Mouse (Mus musculus): Measurements from ENCODE around the gene Gm37240. TPM values are rescaled to one million over a fixed set of nuclear protein-coding genes. Genes with fewer than 3 reads are reported as not detected.
A peak's percentile ranks its signal among the peaks of the same experiment; 100 is the strongest.

The Gm37240 gene
- polyA plus RNA-seq, 1 experiment, result not detected

DNA sequence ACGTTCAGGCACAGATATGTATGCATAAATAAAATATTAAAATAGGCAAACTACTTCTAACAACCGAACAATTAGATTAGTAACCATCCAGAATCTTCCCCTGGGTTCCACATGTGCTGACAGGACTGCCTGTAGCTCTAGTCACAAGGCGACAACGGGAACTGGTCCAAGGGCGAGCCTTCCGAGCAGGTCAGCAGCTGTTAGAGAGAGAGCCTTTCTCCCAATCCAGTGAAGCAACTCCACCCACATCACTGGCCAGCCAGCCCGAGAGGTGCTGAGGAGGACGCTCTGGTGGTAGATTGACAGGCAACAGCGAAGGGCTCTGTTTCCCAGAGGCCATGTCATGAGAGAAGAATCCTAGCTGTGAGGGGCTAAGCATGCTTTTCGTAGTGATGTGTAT, 1178.8 kb downstream of the Gm37240 start:
- Histone ChIP-seq H3K27ac (replicated peaks; ENCODE audit: low read depth, low read length) (no peak overlapping the region), H3K4me3 (ENCODE audit: insufficient read depth, low read depth, low read length) (no peak overlapping the region), H3K4me1 (ENCODE audit: control insufficient read depth, insufficient read depth, insufficient read length, low read length) (no peaks in the 10 kb centered on the region)

GRCm38 (mm10) chr3:84705224-84705623, 1182.1 kb downstream of the Gm37240 start:
- H3K4me1 ChIP-seq (ENCODE audit: control insufficient read depth, insufficient read depth, insufficient read length, low read length), result no peaks in the 10 kb centered on the region
- no peak overlapping the region for H3K27ac ChIP-seq (replicated peaks; ENCODE audit: low read depth, low read length)
- no peak overlapping the region for H3K4me3 ChIP-seq (ENCODE audit: insufficient read depth, low read depth, low read length)

GRCm38 (mm10) chr3:84703083-84703810, 1184.1 kb downstream of the Gm37240 start:
- no peaks in the 10 kb centered on the region for H3K4me1 ChIP-seq (ENCODE audit: control insufficient read depth, insufficient read depth, insufficient read length, low read length)
- H3K27ac ChIP-seq (replicated peaks; ENCODE audit: low read depth, low read length), result no peak overlapping the region
- H3K4me3 ChIP-seq (ENCODE audit: insufficient read depth, low read depth, low read length), result no peak overlapping the region

GRCm38 (mm10) chr3:84701964-84702363, 1185.4 kb downstream of the Gm37240 start:
- no peaks in the 10 kb centered on the region for H3K4me1 ChIP-seq (ENCODE audit: control insufficient read depth, insufficient read depth, insufficient read length, low read length)
- no peak overlapping the region for H3K27ac ChIP-seq (replicated peaks; ENCODE audit: low read depth, low read length)
- H3K4me3 ChIP-seq (ENCODE audit: insufficient read depth, low read depth, low read length), result no peak overlapping the region

DNA sequence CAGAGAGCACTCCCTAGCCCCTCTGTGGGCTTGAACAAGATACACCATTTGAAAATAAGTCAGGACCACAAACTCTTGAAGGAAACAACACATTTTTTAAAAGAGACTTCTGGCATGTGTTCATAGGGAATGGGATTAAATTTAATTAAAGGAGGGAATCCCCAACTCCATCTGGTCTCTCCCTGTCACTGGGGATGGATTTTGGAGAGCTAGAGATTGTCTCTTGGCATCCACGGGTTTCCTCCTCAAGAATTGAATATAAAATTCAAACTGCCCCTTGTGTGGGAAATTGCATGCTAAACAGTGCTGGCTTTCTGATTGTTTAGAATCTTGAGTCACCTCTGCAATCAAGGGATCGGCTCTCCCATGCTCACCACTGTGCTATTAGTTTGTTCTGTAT, 1185.8 kb downstream of the Gm37240 start:
- H3K27ac ChIP-seq (replicated peaks; ENCODE audit: low read depth, low read length), result no peak overlapping the region
- H3K4me3 ChIP-seq (ENCODE audit: insufficient read depth, low read depth, low read length), result no peak overlapping the region
- H3K4me1 ChIP-seq (ENCODE audit: control insufficient read depth, insufficient read depth, insufficient read length, low read length), result no peaks in the 10 kb centered on the region

GRCm38 (mm10) chr3:84696428-84696917, 1190.8 kb downstream of the Gm37240 start:
- H3K4me1 ChIP-seq (ENCODE audit: control insufficient read depth, insufficient read depth, insufficient read length, low read length), result peaks cover 3% of the 10 kb centered on the region; the same call in 1 of the 2 replicates
- H3K4me3 ChIP-seq (ENCODE audit: insufficient read depth, low read depth, low read length), result 0 out of 2 replicates have a peak overlapping the region, but pooled peaks have one; percentile 6
- H3K27ac ChIP-seq (replicated peaks; ENCODE audit: low read depth, low read length), result no peak overlapping the region

DNA sequence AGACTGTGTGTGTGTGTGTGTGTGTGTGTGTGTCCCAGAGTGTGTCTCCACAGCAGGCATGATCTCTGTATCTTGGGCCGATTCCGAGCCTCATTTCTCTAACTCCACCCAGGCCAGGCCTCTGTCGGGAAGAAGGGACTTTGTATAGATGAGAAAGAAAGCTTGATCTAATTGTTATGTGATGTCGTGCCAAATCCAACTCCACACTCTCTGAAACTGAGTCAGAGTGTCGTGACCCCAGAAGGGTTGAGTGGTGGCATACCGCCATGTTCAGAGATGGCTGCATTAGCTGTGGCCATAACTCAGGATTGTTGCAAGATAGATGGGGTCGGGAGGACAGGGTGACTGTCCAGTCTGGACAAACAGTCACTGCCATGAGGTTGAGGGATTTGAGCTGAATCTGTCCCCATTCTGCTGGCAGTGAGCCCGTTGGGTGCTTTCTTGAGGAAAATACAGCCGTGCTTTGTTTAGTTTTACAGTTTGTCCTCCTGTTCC, 1191.4 kb downstream of the Gm37240 start:
- H3K27ac ChIP-seq (replicated peaks; ENCODE audit: low read depth, low read length), result no peak overlapping the region
- H3K4me3 ChIP-seq (ENCODE audit: insufficient read depth, low read depth, low read length), result no peak overlapping the region
- peaks cover 3% of the 10 kb centered on the region; the same call in 1 of the 2 replicates for H3K4me1 ChIP-seq (ENCODE audit: control insufficient read depth, insufficient read depth, insufficient read length, low read length)

- H3K27ac ChIP-seq (replicated peaks; ENCODE audit: low read depth, low read length), result no peak overlapping the region
- H3K4me1 ChIP-seq (ENCODE audit: control insufficient read depth, insufficient read depth, insufficient read length, low read length), result peaks cover 3% of the 10 kb centered on the region; the same call in 1 of the 2 replicates
- H3K4me3 ChIP-seq (ENCODE audit: insufficient read depth, low read depth, low read length), result no peak overlapping the region
Measured at GRCm38 (mm10) chr3:84695418-84695817, 1191.9 kb downstream of the Gm37240 start.

DNA sequence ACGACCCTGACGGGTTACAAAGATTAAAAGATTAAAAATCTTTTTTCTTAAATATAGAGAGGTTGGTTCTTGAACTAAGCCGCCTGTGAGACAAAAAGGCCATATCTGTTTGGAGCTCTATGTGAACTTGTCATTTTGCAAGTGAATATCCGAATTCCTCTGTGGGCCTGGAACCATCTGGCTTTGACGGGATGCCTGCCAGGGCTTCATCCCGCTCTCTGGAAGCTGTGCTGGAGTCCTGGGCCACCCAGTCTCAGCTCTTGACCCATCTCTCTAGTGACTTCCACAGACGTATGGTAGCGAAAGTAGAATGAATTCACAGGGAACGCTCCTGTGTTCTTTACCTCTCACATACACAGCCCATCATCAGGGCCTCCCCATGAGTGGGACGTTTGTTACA, 1193.4 kb downstream of the Gm37240 start:
- Histone ChIP-seq H3K27ac (replicated peaks; ENCODE audit: low read depth, low read length) (no peak overlapping the region), H3K4me1 (ENCODE audit: control insufficient read depth, insufficient read depth, insufficient read length, low read length) (peaks cover 3% of the 10 kb centered on the region; the same call in 1 of the 2 replicates), H3K4me3 (ENCODE audit: insufficient read depth, low read depth, low read length) (no peak overlapping the region)

DNA sequence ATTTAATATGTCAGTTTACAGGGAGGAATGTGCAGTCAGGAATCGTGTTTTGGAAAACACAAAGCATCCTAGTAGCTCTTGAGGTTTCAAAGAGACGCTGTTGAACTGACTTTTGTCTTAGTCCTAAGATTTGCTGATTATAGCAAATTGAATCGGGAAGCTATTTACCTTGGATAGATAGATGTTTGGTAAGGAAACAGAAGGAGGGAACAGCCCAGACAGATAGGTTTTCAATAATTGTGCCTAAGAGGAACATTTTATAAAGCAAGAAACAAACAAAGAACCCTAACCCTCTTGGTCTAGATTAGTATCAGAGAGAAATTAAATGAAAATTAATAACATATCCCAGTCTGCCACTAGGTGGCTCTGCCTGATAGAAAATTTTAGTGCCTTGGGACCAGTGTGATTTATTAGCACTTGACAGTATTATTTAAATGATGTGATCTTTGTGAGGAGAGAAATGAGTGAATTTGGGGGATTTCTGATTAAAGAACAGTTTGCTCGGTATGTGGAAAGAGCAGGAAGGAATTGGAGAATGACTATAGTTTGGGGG, 1194.6 kb downstream of the Gm37240 start:
- peaks cover 3% of the 10 kb centered on the region; the same call in 1 of the 2 replicates for H3K4me1 ChIP-seq (ENCODE audit: control insufficient read depth, insufficient read depth, insufficient read length, low read length)

GRCm38 (mm10) chr3:84690091-84690771, 1197.1 kb downstream of the Gm37240 start:
- Histone ChIP-seq H3K4me1 (ENCODE audit: control insufficient read depth, insufficient read depth, insufficient read length, low read length) (no peaks in the 10 kb centered on the region), H3K27ac (replicated peaks; ENCODE audit: low read depth, low read length) (no peak overlapping the region), H3K4me3 (ENCODE audit: insufficient read depth, low read depth, low read length) (no peak overlapping the region)

More for the DNA sequence above, 1194.6 kb downstream of the Gm37240 start:
- no peak overlapping the region for H3K4me3 ChIP-seq (ENCODE audit: insufficient read depth, low read depth, low read length)
- H3K27ac ChIP-seq (replicated peaks; ENCODE audit: low read depth, low read length), result no peak overlapping the region

DNA sequence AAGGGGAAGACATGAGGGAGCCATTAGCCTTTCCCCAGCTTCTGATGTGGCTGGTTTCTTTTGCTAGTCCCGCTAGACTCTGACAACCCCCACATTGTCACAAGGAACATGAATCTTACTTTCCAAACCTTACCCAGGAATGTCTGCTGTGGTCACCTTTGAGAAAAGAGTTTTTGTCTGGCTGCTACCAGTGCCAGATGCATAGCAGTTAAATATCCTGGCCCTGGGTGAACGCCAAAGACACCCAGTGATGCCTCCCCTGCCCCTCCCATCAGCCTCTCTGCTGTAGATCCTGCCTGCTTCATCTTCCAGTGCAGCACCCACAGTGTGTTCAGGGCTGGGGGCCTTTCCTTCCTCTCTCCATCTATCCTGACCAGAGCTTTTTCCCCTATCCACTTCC, 1197.7 kb downstream of the Gm37240 start:
- no peak overlapping the region for H3K27ac ChIP-seq (replicated peaks; ENCODE audit: low read depth, low read length)
- no peak overlapping the region for H3K4me3 ChIP-seq (ENCODE audit: insufficient read depth, low read depth, low read length)
- no peaks in the 10 kb centered on the region for H3K4me1 ChIP-seq (ENCODE audit: control insufficient read depth, insufficient read depth, insufficient read length, low read length)

DNA sequence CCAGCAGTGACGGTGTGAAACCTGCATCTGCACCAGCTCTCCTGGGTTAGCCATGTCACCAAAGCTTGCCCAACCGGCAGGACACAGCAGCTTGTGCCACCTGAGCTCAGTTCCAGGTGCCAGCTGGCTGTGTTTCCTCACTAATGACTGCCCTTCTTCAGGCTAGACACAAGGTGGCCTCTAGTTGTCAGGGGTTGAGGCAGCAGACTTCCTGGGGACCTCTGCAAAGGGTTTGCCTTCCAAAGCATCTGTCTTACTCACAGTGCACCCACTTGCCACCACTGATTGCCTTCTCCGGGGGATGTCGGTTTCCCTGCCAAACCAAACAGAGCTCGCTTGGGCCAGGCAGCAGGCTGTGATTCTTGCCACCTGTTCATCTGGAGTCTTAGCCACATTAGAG, 1199.1 kb downstream of the Gm37240 start:
- no peak overlapping the region for H3K27ac ChIP-seq (replicated peaks; ENCODE audit: low read depth, low read length)
- H3K4me3 ChIP-seq (ENCODE audit: insufficient read depth, low read depth, low read length), result no peak overlapping the region
- H3K4me1 ChIP-seq (ENCODE audit: control insufficient read depth, insufficient read depth, insufficient read length, low read length), result no peaks in the 10 kb centered on the region

DNA sequence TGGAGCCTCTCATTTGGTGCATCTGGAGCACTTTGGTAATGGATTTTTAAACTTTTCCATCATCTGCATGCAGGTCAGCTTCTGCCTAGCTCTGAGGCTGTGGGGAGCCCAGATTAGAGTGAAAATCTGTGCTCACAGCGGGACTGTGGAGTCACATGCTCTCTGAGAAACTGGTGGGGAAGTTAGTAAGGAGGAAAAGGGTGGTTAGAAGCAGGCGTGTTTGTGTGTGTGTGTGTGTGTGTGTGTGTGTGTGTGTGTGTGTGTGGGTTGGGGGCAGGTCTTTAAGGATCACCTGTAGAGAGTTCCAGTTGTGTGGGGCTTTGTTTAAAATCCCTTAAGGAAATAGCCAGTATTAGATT, 1199.9 kb downstream of the Gm37240 start:
- Histone ChIP-seq H3K27ac (replicated peaks; ENCODE audit: low read depth, low read length) (no peak overlapping the region), H3K4me1 (ENCODE audit: control insufficient read depth, insufficient read depth, insufficient read length, low read length) (no peaks in the 10 kb centered on the region), H3K4me3 (ENCODE audit: insufficient read depth, low read depth, low read length) (no peak overlapping the region)

DNA sequence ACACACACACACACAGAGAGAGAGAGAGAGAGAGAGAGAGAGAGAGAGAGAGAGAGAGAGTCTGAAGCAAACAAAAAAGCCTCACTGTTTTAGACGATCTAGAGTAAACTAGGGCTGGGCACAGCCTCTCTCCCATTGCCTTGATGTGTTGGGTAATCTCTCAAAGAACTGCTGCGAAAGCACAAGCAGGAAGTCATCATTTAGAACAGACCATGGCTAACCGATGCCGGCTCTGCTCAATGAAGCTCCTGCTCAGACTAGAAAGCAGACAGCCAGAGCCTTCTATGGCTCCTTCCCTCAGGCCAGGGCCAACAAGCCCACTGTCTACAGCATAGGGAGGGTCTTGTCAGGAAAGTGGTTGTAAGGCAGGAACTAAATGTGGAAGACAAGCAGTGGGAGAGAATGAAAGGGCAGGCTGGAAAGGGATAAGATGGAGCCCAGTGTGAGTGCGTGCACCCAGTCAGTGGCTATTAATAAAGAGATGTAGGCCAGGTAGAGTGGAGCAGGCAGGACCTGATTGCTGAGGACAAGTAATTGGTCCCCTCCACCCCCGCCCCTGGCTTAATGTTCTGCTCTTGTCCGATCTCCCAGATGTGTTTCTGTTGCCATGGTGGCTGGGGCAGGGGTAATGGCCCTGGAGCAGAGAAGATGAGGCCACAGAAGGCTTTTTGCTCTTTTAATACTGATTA, 1200.4 kb downstream of the Gm37240 start:
- Histone ChIP-seq H3K27ac (replicated peaks; ENCODE audit: low read depth, low read length) (no peak overlapping the region), H3K4me1 (ENCODE audit: control insufficient read depth, insufficient read depth, insufficient read length, low read length) (no peaks in the 10 kb centered on the region), H3K4me3 (ENCODE audit: insufficient read depth, low read depth, low read length) (no peak overlapping the region)
